Mouse (Mus musculus) C2C12 (cell line): ENCODE data around the gene Ppp1r18.

Experiments
- CTCF ChIP-seq: IDR thresholded peaks from one replicate; pipeline ENCODE4 v1.5.1; 2011; ENCODE audit not compliant: control insufficient read depth, insufficient read depth, insufficient read length
- MAX ChIP-seq: IDR thresholded peaks from one replicate; pipeline ENCODE4 v1.6.1; 2011; ENCODE audit warnings: mild to moderate bottlenecking, control low read depth
- MYOD1 ChIP-seq: IDR thresholded peaks from one replicate; pipeline ENCODE4 v1.6.1; 2011; ENCODE audit warnings: low read depth; ENCODE audit not compliant: control insufficient read depth, insufficient read length

GRCm38 (mm10) chr17:35879245-35880057, 14.1 kb downstream of the Ppp1r18 start, which contains the start of gene Dhx16:
- TF ChIP-seq CTCF = no peak
- TF ChIP-seq MYOD1 = no peak
- TF ChIP-seq MAX = no peak
